ENCODE assay signal across 18 mouse cellular contexts in genomic region chr12:110419879-110420278, GRCm38 (mm10). TPM values are rescaled to one million over a fixed set of nuclear protein-coding genes. Genes with fewer than 3 reads are reported as not detected.
DNase-seq lines count a peak whose midpoint lies in the region; ATAC-seq and TF ChIP-seq lines count a peak whose summit lies in the region.
"Had no signal": no experiment of that assay in that cellular context is flagged by ENCODE, and none has a peak within 500 bp of the region (broad histone marks: within the 10 kb centered on the region; RNA-seq: fewer than 3 reads in every experiment).

No protein-coding gene starts in this region.

- H3K27ac ChIP-seq in liver, embryonic 13.5 days: no peak overlapping the region
- H3K27ac ChIP-seq in stomach, embryonic 15.5 days: no peak overlapping the region
- H3K27ac ChIP-seq in layer of hippocampus, adult 2 months: no peak overlapping the region
- H3K27ac ChIP-seq: heart, embryonic 10.5 days; hindbrain, embryonic 15.5 days; kidney, embryonic 15.5 days; limb, embryonic 13.5 days; midbrain, embryonic 10.5 days had no signal

- no peak for TF ChIP-seq CTCF in E14TG2a.4 (conservative IDR thresholded peaks at IDR 0.05; ENCODE audit: low read length)
- no peak for TF ChIP-seq CTCF in layer of hippocampus, adult 2 months (conservative IDR thresholded peaks at IDR 0.05)

- no peaks in the 10 kb centered on the region for H3K27me3 ChIP-seq in E14TG2a.4 (ENCODE audit: insufficient read depth, low read length)
- no peaks in the 10 kb centered on the region for H3K27me3 ChIP-seq in liver, embryonic 13.5 days
- no peaks in the 10 kb centered on the region for H3K27me3 ChIP-seq in stomach, embryonic 15.5 days (replicated peaks)
- H3K27me3 ChIP-seq: hindbrain, embryonic 15.5 days had no signal

- no peak overlapping the region for H3K4me2 ChIP-seq in liver, embryonic 13.5 days
- H3K4me2 ChIP-seq in stomach, embryonic 15.5 days: no peak overlapping the region
- H3K4me2 ChIP-seq: hindbrain, embryonic 15.5 days; kidney, embryonic 15.5 days; limb, embryonic 13.5 days had no signal

- peak; percentile 66 for ATAC-seq in liver, embryonic 13.5 days (ENCODE audit: low read depth)
- peak; percentile 47; the same call in 1 of the 2 replicates for ATAC-seq in stomach, embryonic 15.5 days (ENCODE audit: insufficient read depth, low FRiP score, low read depth)
- ATAC-seq: CD4-positive, CD25-positive, alpha-beta regulatory T cell, adult 4 months; forebrain, postnatal 0 days; lung, postnatal 0 days had no signal

- H3K36me3 ChIP-seq in E14TG2a.4 (ENCODE audit: insufficient read depth, low read length): no peaks in the 10 kb centered on the region
- H3K36me3 ChIP-seq in liver, embryonic 13.5 days: no peaks in the 10 kb centered on the region
- no peaks in the 10 kb centered on the region for H3K36me3 ChIP-seq in stomach, embryonic 15.5 days
- H3K36me3 ChIP-seq: heart, embryonic 10.5 days; hindbrain, embryonic 15.5 days; kidney, embryonic 15.5 days; limb, embryonic 13.5 days; midbrain, embryonic 10.5 days had no signal

- H3K4me3 ChIP-seq in E14TG2a.4 (replicated peaks; ENCODE audit: low read length): peak overlapping the region; percentile 52
- no peak overlapping the region for H3K4me3 ChIP-seq in liver, embryonic 13.5 days (replicated peaks)
- H3K4me3 ChIP-seq in stomach, embryonic 15.5 days (replicated peaks): no peak overlapping the region
- H3K4me3 ChIP-seq in layer of hippocampus, adult 2 months: no peak overlapping the region
- H3K4me3 ChIP-seq: heart, embryonic 10.5 days; hindbrain, embryonic 15.5 days; kidney, embryonic 15.5 days; limb, embryonic 13.5 days; midbrain, embryonic 10.5 days had no signal

- WGBS in liver, embryonic 13.5 days (ENCODE audit: insufficient replicate concordance): 18% methylated on average over 2 of the region's 2 CpGs
- WGBS in stomach, embryonic 15.5 days: 46% methylated on average over 2 of the region's 2 CpGs

- H3K4me1 ChIP-seq in E14TG2a.4 (replicated peaks; ENCODE audit: low read depth, low read length): peaks cover 51% of the 10 kb centered on the region
- H3K4me1 ChIP-seq in liver, embryonic 13.5 days (replicated peaks): peaks cover 32% of the 10 kb centered on the region
- no peaks in the 10 kb centered on the region; the same call in 1 of the 2 replicates for H3K4me1 ChIP-seq in stomach, embryonic 15.5 days
- H3K4me1 ChIP-seq: hindbrain, embryonic 15.5 days; limb, embryonic 13.5 days had no signal

- DNase-seq in R1 (ENCODE audit: low read depth, low spot score): peak; percentile 80
- peak; percentile 33 for DNase-seq in liver, embryonic 13.5 days
- DNase-seq in kidney, adult 8-10 months: no peak
- no peak for DNase-seq in layer of hippocampus, adult 2 months (ENCODE audit: low spot score in 2 of 2)
- DNase-seq in spleen, postnatal 14 days (ENCODE audit: low spot score in 2 of 2): no peak
- DNase-seq: adrenal gland, adult 2 months; cerebellum, adult 2 months; forebrain, postnatal 0 days; gastrocnemius, postnatal 14 days had no signal

- H3K9me3 ChIP-seq in E14TG2a.4 (ENCODE audit: low read length): no peaks in the 10 kb centered on the region
- H3K9me3 ChIP-seq in liver, embryonic 13.5 days (replicated peaks): no peaks in the 10 kb centered on the region
- no peaks in the 10 kb centered on the region for H3K9me3 ChIP-seq in stomach, embryonic 15.5 days
- H3K9me3 ChIP-seq: heart, embryonic 10.5 days; hindbrain, embryonic 15.5 days; kidney, embryonic 15.5 days; limb, embryonic 13.5 days; midbrain, embryonic 10.5 days had no signal

- H3K9ac ChIP-seq in liver, embryonic 13.5 days: no peak overlapping the region
- H3K9ac ChIP-seq in stomach, embryonic 15.5 days: no peak overlapping the region
- H3K9ac ChIP-seq: forebrain, postnatal 0 days; hindbrain, embryonic 15.5 days; kidney, embryonic 15.5 days; limb, embryonic 13.5 days had no signal

RNA-seq across cellular contexts. Expression of gene Ppp2r5c, which starts 27.0 kb away (rescaled TPM):
- 86.2 and 97.8 TPM in 2 replicates for polyA plus RNA-seq in liver, embryonic 13.5 days (2015; fragmentation: Nextera tagmentation; extraction: Ambion mirVana)
- 145 and 154 TPM in 2 replicates for polyA plus RNA-seq in stomach, embryonic 15.5 days (2015; fragmentation: Nextera tagmentation; extraction: Ambion mirVana)
- total RNA-seq in layer of hippocampus, adult 2 months (2021): 100 to 1,000 TPM; 243 to 252 TPM

Comparison
In these comparisons a context has a peak if more than half of its experiments do, and no peak if none do; other contexts are left out.
1. DNase-seq: peak in R1 (single experiment) and liver, embryonic 13.5 days (single experiment); none in kidney, adult 8-10 months (0 of 2), layer of hippocampus, adult 2 months (0 of 2) and spleen, postnatal 14 days (0 of 2).